Mouse (Mus musculus): ENCODE results near the gene Pklr. TPM values are rescaled to one million over a fixed set of nuclear protein-coding genes. Genes with fewer than 3 reads are reported as not detected.

Gene Pklr
- total RNA-seq, 2 experiments from 2014 or later, result not detected

- Histone ChIP-seq H3K27ac (no peak overlapping the region), H3K4me3 (no peak overlapping the region)
- intact Hi-C loops (cut with DNase I), result no loop called here
- DNase-seq (ENCODE audit: extremely low spot score in 1 of 2, low spot score in 2 of 2), result no peak
- no peak for TF ChIP-seq CTCF (IDR thresholded peaks at IDR 0.05)
Observed at GRCm38 (mm10) chr3:89129908-89130307, 6.0 kb upstream of the Pklr start.

DNA sequence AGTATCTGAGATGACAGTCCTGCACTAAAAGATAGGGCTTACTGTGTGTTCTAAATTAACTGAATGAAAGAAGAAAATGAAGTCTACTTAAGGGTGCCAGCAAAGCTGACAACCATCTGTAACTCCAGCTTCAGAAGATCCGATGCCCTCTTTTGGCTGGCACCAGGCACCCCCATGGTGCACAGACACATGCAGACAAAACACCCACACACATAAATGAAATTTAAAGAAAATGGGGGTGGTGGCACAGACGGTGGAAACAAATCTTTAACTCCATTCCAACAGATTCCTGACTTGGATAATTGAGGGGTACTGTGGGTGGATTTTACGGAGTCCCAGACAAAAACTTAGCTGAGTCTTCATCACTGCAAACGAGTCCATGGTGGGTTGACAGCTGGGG is 4.1 kb upstream of the Pklr start:
- DNase-seq (ENCODE audit: extremely low spot score in 1 of 2, low spot score in 2 of 2), result peak; percentile 24 to 46
- intact Hi-C loops (cut with DNase I), result no loop called here
- TF ChIP-seq CTCF (IDR thresholded peaks at IDR 0.05), result no peak
- Histone ChIP-seq H3K27ac (no peak overlapping the region), H3K4me3 (no peak overlapping the region; the same call in 1 of the 2 replicates)

- peak; percentile 44 to 54 for DNase-seq (ENCODE audit: extremely low spot score in 1 of 2, low spot score in 2 of 2)
- intact Hi-C loops (cut with DNase I), result no loop called here
- peak overlapping the region; percentile 28 for H3K27ac ChIP-seq
- peak overlapping the region; percentile 44 for H3K4me3 ChIP-seq
- TF ChIP-seq CTCF (IDR thresholded peaks at IDR 0.05), result peak; percentile 47
Observed at GRCm38 (mm10) chr3:89132285-89133062, 3.5 kb upstream of the Pklr start.

DNA sequence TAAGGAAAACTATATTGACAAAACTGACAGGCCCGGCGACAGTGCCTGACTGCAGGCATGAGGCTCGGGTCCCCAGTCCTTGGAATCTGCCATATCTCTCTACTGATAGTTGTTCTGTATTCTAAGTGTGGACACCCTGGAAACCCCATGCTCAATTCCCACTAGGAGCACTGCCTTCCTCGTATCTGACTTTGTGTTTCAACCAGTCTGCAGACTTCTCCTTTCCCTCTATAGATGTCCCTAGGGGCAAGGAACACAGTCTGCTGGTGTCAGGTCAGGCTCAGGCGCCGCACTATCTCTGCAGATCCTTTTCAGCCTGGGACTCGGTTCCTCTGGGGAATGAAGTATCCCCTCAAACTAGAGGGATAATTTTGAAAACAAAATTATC is 2.9 kb upstream of the Pklr start:
- DNase-seq (ENCODE audit: extremely low spot score in 1 of 2, low spot score in 2 of 2), result no peak
- no peak for TF ChIP-seq CTCF (IDR thresholded peaks at IDR 0.05)
- intact Hi-C loops (cut with DNase I), result no loop called here
- H3K27ac ChIP-seq, result no peak overlapping the region
- no peak overlapping the region for H3K4me3 ChIP-seq

DNA sequence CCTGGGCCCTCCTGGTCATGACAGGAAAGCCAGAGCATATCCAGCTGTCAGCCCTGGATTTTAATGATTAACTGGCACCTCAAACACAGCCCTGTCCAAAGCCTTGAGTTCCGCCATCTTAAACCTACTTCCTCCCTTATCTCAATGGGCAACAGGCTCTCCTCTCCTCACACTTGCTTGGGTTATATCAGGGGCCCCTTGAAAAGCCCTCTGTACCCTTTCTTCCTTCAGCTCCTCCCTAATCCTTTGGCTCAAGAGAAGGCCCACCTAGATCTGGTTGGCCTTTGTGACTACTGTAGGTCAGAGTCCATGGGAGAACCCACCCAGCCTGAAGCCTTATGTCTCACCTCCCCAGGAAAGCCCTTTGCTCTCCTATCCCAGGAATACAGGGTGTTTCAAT is 2.2 kb upstream of the Pklr start:
- intact Hi-C loops (cut with DNase I), result no loop called here
- no peak for TF ChIP-seq CTCF (IDR thresholded peaks at IDR 0.05)
- no peak for DNase-seq (ENCODE audit: extremely low spot score in 1 of 2, low spot score in 2 of 2)
- Histone ChIP-seq H3K4me3 (no peak overlapping the region), H3K27ac (no peak overlapping the region)

DNA sequence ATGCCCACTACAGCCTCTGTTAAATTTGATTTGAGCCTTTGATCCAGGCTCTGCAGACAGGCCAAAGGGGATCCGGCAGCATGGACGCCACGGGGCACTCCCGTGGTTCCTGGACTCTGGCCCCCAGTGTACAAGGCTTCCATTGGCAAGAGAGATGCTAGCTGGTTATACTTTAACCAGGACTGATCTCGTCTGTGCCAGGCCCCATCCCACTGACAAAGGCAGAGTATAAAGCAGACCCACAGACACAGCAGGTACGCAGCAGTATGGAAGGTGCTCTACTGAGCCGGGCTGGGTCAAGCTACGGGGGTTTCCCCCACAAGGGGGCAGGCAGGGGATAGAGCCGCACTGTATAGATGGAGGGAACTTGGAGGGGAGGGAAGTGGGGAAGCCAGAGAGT is 423 bp downstream of the Pklr start:
- TF ChIP-seq CTCF (IDR thresholded peaks at IDR 0.05), result no peak
- Histone ChIP-seq H3K27ac (no peak overlapping the region), H3K4me3 (no peak overlapping the region)
- intact Hi-C loops (cut with DNase I), result no loop called here
- no peak for DNase-seq (ENCODE audit: extremely low spot score in 1 of 2, low spot score in 2 of 2)

GRCm38 (mm10) chr3:89144821-89145220 is 8.9 kb downstream of the Pklr start:
- DNase-seq (ENCODE audit: extremely low spot score in 1 of 2, low spot score in 2 of 2), result no peak
- intact Hi-C loops (cut with DNase I), result no loop called here
- Histone ChIP-seq H3K27ac (no peak overlapping the region), H3K4me3 (no peak overlapping the region)
- TF ChIP-seq CTCF (IDR thresholded peaks at IDR 0.05), result no peak

- intact Hi-C loops (cut with DNase I), result no loop called here
- Histone ChIP-seq H3K4me3 (no peak overlapping the region), H3K27ac (no peak overlapping the region)
- TF ChIP-seq CTCF (IDR thresholded peaks at IDR 0.05), result no peak
- no peak for DNase-seq (ENCODE audit: extremely low spot score in 1 of 2, low spot score in 2 of 2)
Observed at GRCm38 (mm10) chr3:89145566-89145965, 9.6 kb downstream of the Pklr start.

- TF ChIP-seq CTCF (IDR thresholded peaks at IDR 0.05), result no peak
- intact Hi-C loops (cut with DNase I), result no loop called here
- Histone ChIP-seq H3K4me3 (no peak overlapping the region), H3K27ac (no peak overlapping the region)
- no peak for DNase-seq (ENCODE audit: extremely low spot score in 1 of 2, low spot score in 2 of 2)
Observed at GRCm38 (mm10) chr3:89147101-89147978, 11.4 kb downstream of the Pklr start.

DNA sequence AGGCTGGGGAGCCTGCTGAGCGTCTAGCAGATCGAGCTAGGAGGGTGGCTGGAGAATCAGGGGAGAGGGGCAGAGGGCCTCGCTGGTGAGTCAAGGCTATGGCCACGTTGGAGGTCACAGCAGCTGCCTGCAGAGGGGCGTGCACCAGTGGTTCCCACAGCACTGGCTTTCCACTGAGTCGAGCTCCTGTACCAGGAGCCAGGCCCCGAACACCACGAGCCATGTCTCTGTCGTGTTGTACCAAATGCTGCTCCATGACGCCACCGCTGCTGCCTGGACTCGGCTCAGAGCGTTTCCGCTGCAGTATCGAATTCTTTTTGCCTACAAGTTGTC is 12.0 kb downstream of the Pklr start:
- DNase-seq (ENCODE audit: extremely low spot score in 1 of 2, low spot score in 2 of 2), result no peak
- intact Hi-C loops (cut with DNase I), result no loop called here
- TF ChIP-seq CTCF (IDR thresholded peaks at IDR 0.05), result no peak
- Histone ChIP-seq H3K27ac (no peak overlapping the region), H3K4me3 (no peak overlapping the region)

DNA sequence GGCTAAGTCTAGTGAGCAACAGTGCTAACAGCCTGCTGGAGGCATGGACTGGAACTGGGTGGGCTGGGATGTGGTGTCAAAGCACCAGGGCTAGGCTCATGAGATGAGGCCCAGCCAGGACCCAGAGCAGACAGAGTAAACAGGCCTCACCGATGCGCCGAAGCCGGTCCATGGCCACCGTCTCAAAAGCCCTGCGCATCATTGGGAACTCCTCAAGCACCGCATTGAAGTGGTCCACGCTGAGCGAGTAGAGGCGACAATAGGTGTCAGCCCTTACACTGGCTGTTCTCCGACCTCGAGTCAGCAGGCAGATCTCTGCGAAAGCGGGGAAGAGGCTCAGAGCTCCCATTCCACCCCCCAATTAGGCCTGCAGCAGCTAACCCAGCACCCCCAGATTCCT is 12.6 kb downstream of the Pklr start:
- DNase-seq (ENCODE audit: extremely low spot score in 1 of 2, low spot score in 2 of 2), result no peak
- TF ChIP-seq CTCF (IDR thresholded peaks at IDR 0.05), result no peak
- intact Hi-C loops (cut with DNase I), result no loop called here
- Histone ChIP-seq H3K27ac (no peak overlapping the region), H3K4me3 (no peak overlapping the region)

DNA sequence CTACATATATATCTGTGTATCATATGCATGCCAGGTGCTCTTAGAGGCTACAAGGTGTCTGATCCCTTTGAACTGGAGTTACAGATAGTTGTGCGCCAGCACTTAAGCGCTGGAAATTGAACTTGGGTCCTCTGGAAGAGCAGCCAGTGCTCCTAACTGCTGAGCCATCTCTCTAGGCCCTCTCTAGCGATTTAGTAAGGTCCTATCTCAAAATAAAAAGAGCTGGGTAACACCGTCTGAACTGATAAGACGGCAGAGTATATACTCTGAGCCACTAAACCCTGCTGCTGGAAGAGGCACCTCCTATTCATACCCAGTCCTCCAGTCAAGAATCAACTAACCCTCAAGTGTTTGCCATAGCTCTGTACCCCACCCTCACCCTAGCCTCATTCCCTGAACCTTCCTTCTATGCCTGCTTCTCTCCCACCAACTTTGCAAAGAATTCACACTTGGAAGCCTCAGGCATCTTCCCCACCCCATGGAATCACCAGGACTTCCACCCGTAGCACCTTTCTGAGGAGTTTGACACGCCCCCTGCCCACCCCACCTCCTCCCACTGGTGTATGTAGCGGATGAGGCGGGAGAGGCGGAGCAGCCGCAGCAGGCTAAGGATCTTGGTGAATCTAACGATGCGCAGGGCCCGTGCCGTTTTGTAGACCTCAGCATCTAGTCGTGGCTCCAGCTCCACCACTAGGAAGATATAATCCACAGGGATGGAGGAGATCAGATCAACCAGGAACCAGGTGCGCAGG is 16.3 kb downstream of the Pklr start:
- no peak for DNase-seq (ENCODE audit: extremely low spot score in 1 of 2, low spot score in 2 of 2)
- intact Hi-C loops (cut with DNase I), result no loop called here
- H3K4me3 ChIP-seq, result no peak overlapping the region
- H3K27ac ChIP-seq, result no peak overlapping the region
- TF ChIP-seq CTCF (IDR thresholded peaks at IDR 0.05), result no peak
